Mouse (Mus musculus) spleen, adult 10 weeks (tissue): ENCODE data around the gene Gzma. TPM values are rescaled to one million over a fixed set of nuclear protein-coding genes. Genes with fewer than 3 reads are reported as not detected.

Source experiments
- polyA plus RNA-seq: library from polyadenylated mRNA; stranded (reverse); fragments of 350-450 nt; fragmentation: Illumina TruSeq; extraction: RNeasy Lipid Tissue Mini Kit (QIAGEN cat#74804); gene quantifications from one replicate; pipeline ENCODE4 v1.2.3, GENCODE M21; 2015; ENCODE audit warnings: low replicate concordance; ENCODE audit not compliant: insufficient read depth

Gene Gzma
- 132 TPM for polyA plus RNA-seq

GRCm38 (mm10) chr13:113100879-113101278 is at the start of gene Gzma:
Gene Gzma, minus strand, starts transcription at chr13:113100981.

GRCm38 (mm10) chr13:113046211-113046883 is 54.4 kb downstream of the Gzma start, which contains the start of gene Gpx8:
Gene Gpx8, minus strand, starts transcription at chr13:113046410.

Other genes with a start within 250 kb of the Gzma start
- gene Mtrex, start 173.6 kb downstream of the Gzma start, polyA plus RNA-seq = 78.0 TPM
- 22.0 TPM for gene Dhx29, start 173.5 kb downstream of the Gzma start, polyA plus RNA-seq
- gene Ccno, start 113.2 kb downstream of the Gzma start, polyA plus RNA-seq = not detected
- not detected for gene Mcidas, start 107.1 kb downstream of the Gzma start, polyA plus RNA-seq
- gene Cdc20b, start 65.9 kb downstream of the Gzma start, polyA plus RNA-seq = 0.23 TPM
- gene Gpx8, start 54.6 kb downstream of the Gzma start, polyA plus RNA-seq = 21.1 TPM
- 14.0 TPM for gene Esm1, start 108.7 kb upstream of the Gzma start, polyA plus RNA-seq
- gene Gzmk, start 124.9 kb upstream of the Gzma start, polyA plus RNA-seq = 0.90 TPM
- 0.21 TPM for gene BC067074, start 192.2 kb upstream of the Gzma start, polyA plus RNA-seq